Mouse (Mus musculus) stomach, postnatal 0 days (tissue): ENCODE data around the gene Ube2n.

Experiments
- CTCF ChIP-seq: IDR thresholded peaks from 2 replicates; pipeline ENCODE4 v1.5.1; 2016; ENCODE audit warnings: antibody characterized with exemption, low read depth, mild to moderate bottlenecking, moderate library complexity
- EP300 ChIP-seq: optimal IDR thresholded peaks from 2 replicates; pipeline ENCODE3; 2016; ENCODE audit warnings: antibody characterized with exemption

DNA sequence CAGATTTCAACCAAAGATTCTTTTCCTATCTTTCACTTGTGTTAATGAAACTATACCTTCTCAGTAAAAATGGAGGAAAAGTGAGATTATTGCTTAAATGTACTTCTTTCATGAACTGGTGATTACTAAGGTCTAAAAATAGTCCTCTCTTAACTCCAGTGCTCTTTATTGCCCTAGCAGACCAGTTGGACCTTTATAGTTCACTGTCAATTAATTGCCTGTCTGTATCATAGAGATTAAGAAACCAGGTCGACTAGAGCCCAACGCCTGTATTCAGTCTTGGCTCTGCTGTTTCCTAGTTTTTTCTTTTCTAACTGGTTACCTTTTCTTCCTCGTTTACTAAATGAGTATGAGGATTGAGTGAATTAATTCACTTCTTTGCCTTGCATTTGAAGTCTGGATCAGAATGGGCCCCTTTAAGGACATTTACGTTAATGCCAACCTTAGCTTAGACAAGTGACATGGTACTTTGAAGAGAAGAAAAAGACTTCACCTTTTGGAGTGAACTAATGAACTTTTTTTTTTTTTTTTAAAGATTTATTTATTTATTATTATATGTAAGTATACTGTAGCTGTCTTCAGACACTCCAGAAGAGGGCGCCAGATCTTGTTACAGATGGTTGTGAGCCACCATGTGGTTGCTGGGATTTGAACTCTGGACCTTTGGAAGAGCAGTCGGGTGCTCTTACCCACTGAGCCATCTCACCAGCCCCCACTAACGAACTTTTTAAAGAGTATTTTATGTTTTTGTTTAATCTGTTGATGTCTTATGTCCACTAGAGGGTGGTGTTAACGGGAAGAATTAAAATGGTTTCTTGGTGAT, 20.7 kb downstream of the Ube2n start:
- TF ChIP-seq CTCF = peak; percentile 13; the same call in 1 of the 2 replicates
- no peak for TF ChIP-seq EP300
